Mouse (Mus musculus): Measurements from ENCODE around the gene Wdfy2. TPM values are rescaled to one million over a fixed set of nuclear protein-coding genes. Genes with fewer than 3 reads are reported as not detected.
A peak's percentile ranks its signal among the peaks of the same experiment; 100 is the strongest.

Gene Wdfy2
- polyA plus RNA-seq, 1 experiment = 9.5 TPM

DNA sequence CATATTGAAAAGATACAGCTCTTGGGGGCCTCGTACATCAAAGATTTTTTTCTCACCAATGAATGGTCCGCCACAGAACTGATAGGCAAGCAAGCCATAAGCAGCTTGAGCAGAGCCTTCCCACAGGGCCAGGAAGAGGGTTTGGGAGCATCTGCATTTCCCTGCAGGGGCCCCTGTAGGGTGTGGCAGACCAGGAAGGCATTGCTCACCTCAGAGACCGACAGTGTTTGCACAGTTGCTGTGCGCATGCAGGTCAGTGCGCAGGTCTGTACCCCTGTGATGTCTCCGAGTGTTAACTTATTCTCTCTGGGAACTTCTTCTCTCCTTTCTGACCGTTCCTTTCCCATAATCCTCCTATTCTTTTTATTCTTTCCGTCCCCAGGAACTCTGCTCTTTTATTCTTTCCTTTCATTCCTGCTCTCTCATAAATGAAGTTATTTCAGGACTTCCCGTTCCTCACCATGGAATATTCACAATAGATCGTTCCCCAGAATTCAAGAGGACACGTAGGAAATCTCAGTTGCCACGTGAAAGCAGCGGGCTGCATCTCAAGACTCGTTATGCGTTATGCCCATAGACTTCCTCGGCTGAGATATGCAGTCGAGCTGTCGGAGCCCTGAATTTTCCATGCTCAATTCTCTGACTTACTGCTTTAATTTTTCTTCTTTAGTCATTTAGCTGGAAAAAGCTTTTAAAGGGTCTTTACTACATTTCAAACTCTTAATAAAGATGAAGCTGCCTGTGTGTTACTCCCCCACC lies 17.8 kb downstream of the Wdfy2 start:
- no peak overlapping the region for H3K4me3 ChIP-seq (ENCODE audit: extremely low read depth, insufficient read depth, insufficient read length)
- H3K36me3 ChIP-seq (ENCODE audit: control insufficient read depth, insufficient read depth, low read length) = no peaks in the 10 kb centered on the region
- H3K4me1 ChIP-seq (ENCODE audit: control insufficient read depth, insufficient read depth, insufficient read length) = peaks cover 7% of the 10 kb centered on the region; the same call in 1 of the 2 replicates
- WGBS = 85% methylated on average over 18 of the region's 18 CpGs
- no peak overlapping the region for H3K27ac ChIP-seq (ENCODE audit: insufficient read depth, low read length)
- no peaks in the 10 kb centered on the region for H3K27me3 ChIP-seq (ENCODE audit: control insufficient read depth, insufficient read depth, low read length)
- no peak for DNase-seq (ENCODE audit: low read depth in 1 of 2, low spot score in 2 of 2)
- no peak for TF ChIP-seq POLR2A (IDR thresholded peaks at IDR 0.05; ENCODE audit: low read depth, low read length)
- TF ChIP-seq CTCF (IDR thresholded peaks at IDR 0.05; ENCODE audit: extremely low read depth, insufficient read depth, insufficient read length, insufficient replicate concordance) = no peak

GRCm38 (mm10) chr14:62855863-62856262 lies 18.4 kb downstream of the Wdfy2 start:
- no peak for TF ChIP-seq CTCF (IDR thresholded peaks at IDR 0.05; ENCODE audit: extremely low read depth, insufficient read depth, insufficient read length, insufficient replicate concordance)
- TF ChIP-seq POLR2A (IDR thresholded peaks at IDR 0.05; ENCODE audit: low read depth, low read length) = no peak
- WGBS = 82% methylated on average over 3 of the region's 3 CpGs
- Histone ChIP-seq H3K4me3 (ENCODE audit: extremely low read depth, insufficient read depth, insufficient read length) (no peak overlapping the region), H3K36me3 (ENCODE audit: control insufficient read depth, insufficient read depth, low read length) (no peaks in the 10 kb centered on the region), H3K4me1 (ENCODE audit: control insufficient read depth, insufficient read depth, insufficient read length) (peaks cover 9% of the 10 kb centered on the region; the same call in 1 of the 2 replicates), H3K27ac (ENCODE audit: insufficient read depth, low read length) (peak overlapping the region; percentile 16; the same call in 1 of the 2 replicates), H3K27me3 (ENCODE audit: control insufficient read depth, insufficient read depth, low read length) (no peaks in the 10 kb centered on the region)
- DNase-seq (ENCODE audit: low read depth in 1 of 2, low spot score in 2 of 2) = no peak

- Histone ChIP-seq H3K27ac (ENCODE audit: insufficient read depth, low read length) (no peak overlapping the region), H3K27me3 (ENCODE audit: control insufficient read depth, insufficient read depth, low read length) (no peaks in the 10 kb centered on the region), H3K4me3 (ENCODE audit: extremely low read depth, insufficient read depth, insufficient read length) (no peak overlapping the region), H3K36me3 (ENCODE audit: control insufficient read depth, insufficient read depth, low read length) (no peaks in the 10 kb centered on the region), H3K4me1 (ENCODE audit: control insufficient read depth, insufficient read depth, insufficient read length) (peaks cover 9% of the 10 kb centered on the region; the same call in 1 of the 2 replicates)
- 51% methylated on average over 5 of the region's 5 CpGs for WGBS
- TF ChIP-seq CTCF (IDR thresholded peaks at IDR 0.05; ENCODE audit: extremely low read depth, insufficient read depth, insufficient read length, insufficient replicate concordance) (no peak), POLR2A (IDR thresholded peaks at IDR 0.05; ENCODE audit: low read depth, low read length) (no peak)
- DNase-seq (ENCODE audit: low read depth in 1 of 2, low spot score in 2 of 2) = no peak
Measured at GRCm38 (mm10) chr14:62856490-62856889, 19.0 kb downstream of the Wdfy2 start.

- H3K27me3 ChIP-seq (ENCODE audit: control insufficient read depth, insufficient read depth, low read length) = no peaks in the 10 kb centered on the region
- peaks cover 9% of the 10 kb centered on the region; the same call in 1 of the 2 replicates for H3K4me1 ChIP-seq (ENCODE audit: control insufficient read depth, insufficient read depth, insufficient read length)
- no peaks in the 10 kb centered on the region for H3K36me3 ChIP-seq (ENCODE audit: control insufficient read depth, insufficient read depth, low read length)
- WGBS = 86% methylated on average over 4 of the region's 4 CpGs
- TF ChIP-seq POLR2A (IDR thresholded peaks at IDR 0.05; ENCODE audit: low read depth, low read length) (no peak), CTCF (IDR thresholded peaks at IDR 0.05; ENCODE audit: extremely low read depth, insufficient read depth, insufficient read length, insufficient replicate concordance) (no peak)
- no peak overlapping the region for H3K4me3 ChIP-seq (ENCODE audit: extremely low read depth, insufficient read depth, insufficient read length)
- no peak for DNase-seq (ENCODE audit: low read depth in 1 of 2, low spot score in 2 of 2)
- no peak overlapping the region for H3K27ac ChIP-seq (ENCODE audit: insufficient read depth, low read length)
Measured at GRCm38 (mm10) chr14:62857879-62858278, 20.4 kb downstream of the Wdfy2 start.

DNA sequence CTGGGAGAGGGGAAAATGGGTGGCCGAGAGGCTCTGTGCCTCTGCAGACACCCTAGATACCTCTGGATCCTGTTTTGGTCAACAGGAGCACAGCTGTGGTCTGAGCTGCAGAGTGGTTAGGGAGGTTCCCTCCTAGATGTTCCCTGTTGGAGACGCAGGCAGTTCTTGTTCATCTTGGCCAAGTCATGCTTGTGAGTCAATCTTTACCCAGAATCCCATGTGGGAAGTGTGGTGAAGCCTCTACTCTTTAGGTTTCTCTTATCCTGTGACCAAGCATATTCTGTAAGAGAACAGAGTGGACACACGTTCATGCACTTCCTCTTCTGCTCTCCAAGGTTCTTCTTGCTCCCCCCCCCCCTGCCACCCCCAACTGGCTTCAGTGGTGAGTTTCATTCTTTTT lies 20.8 kb downstream of the Wdfy2 start:
- 13% methylated on average over 3 of the region's 3 CpGs for WGBS

GRCm38 (mm10) chr14:62862564-62862963 lies 25.1 kb downstream of the Wdfy2 start:
- peaks cover 31% of the 10 kb centered on the region for H3K4me1 ChIP-seq (ENCODE audit: control insufficient read depth, insufficient read depth, insufficient read length)
- 40% methylated on average over 5 of the region's 5 CpGs for WGBS
- H3K27ac ChIP-seq (ENCODE audit: insufficient read depth, low read length) = no peak overlapping the region

More for the DNA sequence above, 20.8 kb downstream of the Wdfy2 start:
- DNase-seq (ENCODE audit: low read depth in 1 of 2, low spot score in 2 of 2) = no peak
- Histone ChIP-seq H3K27me3 (ENCODE audit: control insufficient read depth, insufficient read depth, low read length) (no peaks in the 10 kb centered on the region), H3K4me1 (ENCODE audit: control insufficient read depth, insufficient read depth, insufficient read length) (peaks cover 11% of the 10 kb centered on the region), H3K27ac (ENCODE audit: insufficient read depth, low read length) (no peak overlapping the region), H3K36me3 (ENCODE audit: control insufficient read depth, insufficient read depth, low read length) (no peaks in the 10 kb centered on the region), H3K4me3 (ENCODE audit: extremely low read depth, insufficient read depth, insufficient read length) (no peak overlapping the region)
- TF ChIP-seq POLR2A (IDR thresholded peaks at IDR 0.05; ENCODE audit: low read depth, low read length) (no peak), CTCF (IDR thresholded peaks at IDR 0.05; ENCODE audit: extremely low read depth, insufficient read depth, insufficient read length, insufficient replicate concordance) (no peak)

GRCm38 (mm10) chr14:62864254-62864653 lies 26.8 kb downstream of the Wdfy2 start:
- no peak for DNase-seq (ENCODE audit: low read depth in 1 of 2, low spot score in 2 of 2)
- no peak overlapping the region for H3K4me3 ChIP-seq (ENCODE audit: extremely low read depth, insufficient read depth, insufficient read length)
- H3K36me3 ChIP-seq (ENCODE audit: control insufficient read depth, insufficient read depth, low read length) = no peaks in the 10 kb centered on the region
- TF ChIP-seq POLR2A (IDR thresholded peaks at IDR 0.05; ENCODE audit: low read depth, low read length) (no peak), CTCF (IDR thresholded peaks at IDR 0.05; ENCODE audit: extremely low read depth, insufficient read depth, insufficient read length, insufficient replicate concordance) (no peak)
- WGBS = 6% methylated on average over 1 of the region's 1 CpGs
- H3K27ac ChIP-seq (ENCODE audit: insufficient read depth, low read length) = peak overlapping the region; percentile 57; the same call in 1 of the 2 replicates
- H3K4me1 ChIP-seq (ENCODE audit: control insufficient read depth, insufficient read depth, insufficient read length) = peaks cover 34% of the 10 kb centered on the region
- no peaks in the 10 kb centered on the region for H3K27me3 ChIP-seq (ENCODE audit: control insufficient read depth, insufficient read depth, low read length)

More at GRCm38 (mm10) chr14:62862564-62862963, 25.1 kb downstream of the Wdfy2 start:
- Histone ChIP-seq H3K4me3 (ENCODE audit: extremely low read depth, insufficient read depth, insufficient read length) (no peak overlapping the region), H3K36me3 (ENCODE audit: control insufficient read depth, insufficient read depth, low read length) (no peaks in the 10 kb centered on the region), H3K27me3 (ENCODE audit: control insufficient read depth, insufficient read depth, low read length) (no peaks in the 10 kb centered on the region)
- TF ChIP-seq CTCF (IDR thresholded peaks at IDR 0.05; ENCODE audit: extremely low read depth, insufficient read depth, insufficient read length, insufficient replicate concordance) = no peak
- TF ChIP-seq POLR2A (IDR thresholded peaks at IDR 0.05; ENCODE audit: low read depth, low read length) = no peak
- no peak for DNase-seq (ENCODE audit: low read depth in 1 of 2, low spot score in 2 of 2)

Measured in spleen, adult 2 months (tissue).